Mouse (Mus musculus): ENCODE measurements around the gene Filip1l. TPM values are rescaled to one million over a fixed set of nuclear protein-coding genes. Genes with fewer than 3 reads are reported as not detected.
A peak's percentile ranks its signal among the peaks of the same experiment; 100 is the strongest.

Gene Filip1l
- polyA plus RNA-seq, 1 experiment from 2014 or later = 116 TPM

GRCm38 (mm10) chr16:57577519-57577918, 224.6 kb downstream of the Filip1l start:
- ChIA-PET CTCF (interaction anchor here (0.6 to 5.2 kb wide), 10 partner anchors 16 to 345 kb away, joined by 3 to 17 read pairs (median 4); no protein-coding TSS in a partner anchor), POLR2A (interaction anchor here (0.6 kb wide), 1 partner anchor 52 kb away, joined by 3 read pairs; no protein-coding TSS in a partner anchor)
- DNase-seq (ENCODE audit: low read depth, low spot score) = no peak
- in situ Hi-C loops (cut with MboI; ENCODE audit: low pct_unique_long_range_greater_than_20kb) = loop anchor here (5.0 kb wide), 1 partner anchor 335 kb away; no protein-coding TSS in a partner anchor
- no peaks in the 10 kb centered on the region for H3K27me3 ChIP-seq
- peak; percentile 45 for TF ChIP-seq CTCF (IDR thresholded peaks at IDR 0.05)
- no peak for ATAC-seq

- POLR2A ChIA-PET = interaction anchor here (0.6 kb wide), 2 partner anchors 9 to 160 kb away, joined by 3 to 4 read pairs; no protein-coding TSS in a partner anchor
Measured at GRCm38 (mm10) chr16:57580041-57580440, 227.1 kb downstream of the Filip1l start.

GRCm38 (mm10) chr16:57582008-57582407, 229.1 kb downstream of the Filip1l start:
- ChIA-PET POLR2A (no interaction called here), CTCF (interaction anchor here (1.5 to 1.8 kb wide), 2 partner anchors 12 to 338 kb away, joined by 7 to 8 read pairs; no protein-coding TSS in a partner anchor)
- ATAC-seq (no peak), DNase-seq (ENCODE audit: low read depth, low spot score) (no peak)
- in situ Hi-C loops (cut with MboI; ENCODE audit: low pct_unique_long_range_greater_than_20kb) = no loop called here
- TF ChIP-seq CTCF (IDR thresholded peaks at IDR 0.05) = no peak
- H3K27me3 ChIP-seq = no peaks in the 10 kb centered on the region

More at GRCm38 (mm10) chr16:57580041-57580440, 227.1 kb downstream of the Filip1l start:
- no peak for ATAC-seq
- no peak for DNase-seq (ENCODE audit: low read depth, low spot score)
- no peak for TF ChIP-seq CTCF (IDR thresholded peaks at IDR 0.05)
- H3K27me3 ChIP-seq = no peaks in the 10 kb centered on the region
- CTCF ChIA-PET = interaction anchor here (1.1 kb wide), 1 partner anchor 336 kb away, joined by 3 read pairs; no protein-coding TSS in a partner anchor
- in situ Hi-C loops (cut with MboI; ENCODE audit: low pct_unique_long_range_greater_than_20kb) = no loop called here

GRCm38 (mm10) chr16:57585201-57585600, 232.3 kb downstream of the Filip1l start:
- ATAC-seq (no peak), DNase-seq (ENCODE audit: low read depth, low spot score) (no peak)
- in situ Hi-C loops (cut with MboI; ENCODE audit: low pct_unique_long_range_greater_than_20kb) = no loop called here
- no peaks in the 10 kb centered on the region for H3K27me3 ChIP-seq
- no peak for TF ChIP-seq CTCF (IDR thresholded peaks at IDR 0.05)
- ChIA-PET CTCF (interaction anchor here (1.0 to 3.2 kb wide), 2 partner anchors 9 to 342 kb away, joined by 6 to 14 read pairs; no protein-coding TSS in a partner anchor), POLR2A (no interaction called here)

GRCm38 (mm10) chr16:57593422-57594157, 240.7 kb downstream of the Filip1l start:
- CTCF ChIA-PET = interaction anchor here (0.7 to 2.7 kb wide), 30 partner anchors 9 to 508 kb away, joined by 3 to 30 read pairs (median 6); partner anchors contain the start of genes Cmss1, Nit2 and Tbc1d23
- DNase-seq (ENCODE audit: low read depth, low spot score) = no peak
- POLR2A ChIA-PET = no interaction called here
- in situ Hi-C loops (cut with MboI; ENCODE audit: low pct_unique_long_range_greater_than_20kb) = loop anchor here (10.0 kb wide), 1 partner anchor 469 kb away; the partner anchor contains the start of gene Tomm70a
- no peaks in the 10 kb centered on the region for H3K27me3 ChIP-seq
- TF ChIP-seq CTCF (IDR thresholded peaks at IDR 0.05) = peak; percentile 74
- ATAC-seq = peak; percentile 12

GRCm38 (mm10) chr16:57597295-57597957, 244.5 kb downstream of the Filip1l start:
- no peaks in the 10 kb centered on the region for H3K27me3 ChIP-seq
- TF ChIP-seq CTCF (IDR thresholded peaks at IDR 0.05) = no peak
- ChIA-PET POLR2A (no interaction called here), CTCF (interaction anchor here (1.1 kb wide), 1 partner anchor 14 kb away, joined by 3 read pairs; no protein-coding TSS in a partner anchor)
- DNase-seq (ENCODE audit: low read depth, low spot score) = no peak
- ATAC-seq = no peak
- in situ Hi-C loops (cut with MboI; ENCODE audit: low pct_unique_long_range_greater_than_20kb) = loop anchor here (10.0 kb wide), 1 partner anchor 473 kb away; the partner anchor contains the start of gene Tomm70a

- POLR2A ChIA-PET = interaction anchor here (0.9 kb wide), 1 partner anchor 376 kb away, joined by 4 read pairs; no protein-coding TSS in a partner anchor
- in situ Hi-C loops (cut with MboI; ENCODE audit: low pct_unique_long_range_greater_than_20kb) = loop anchor here (10.0 kb wide), 1 partner anchor 356 kb away; no protein-coding TSS in a partner anchor
- DNase-seq (ENCODE audit: low read depth, low spot score) (no peak), ATAC-seq (no peak)
- CTCF ChIA-PET = interaction anchor here (0.6 to 1.5 kb wide), 2 partner anchors 10 to 27 kb away, joined by 4 read pairs; no protein-coding TSS in a partner anchor
- TF ChIP-seq CTCF (IDR thresholded peaks at IDR 0.05) = no peak
- no peaks in the 10 kb centered on the region for H3K27me3 ChIP-seq
Measured at GRCm38 (mm10) chr16:57601031-57601430, 248.1 kb downstream of the Filip1l start.

- no peaks in the 10 kb centered on the region for H3K27me3 ChIP-seq
- TF ChIP-seq CTCF (IDR thresholded peaks at IDR 0.05) = no peak
- ATAC-seq (peak; percentile 82), DNase-seq (ENCODE audit: low read depth, low spot score) (peak; percentile 60)
- ChIA-PET CTCF (interaction anchor here (1.4 kb wide), 1 partner anchor 13 kb away, joined by 5 read pairs; no protein-coding TSS in a partner anchor), POLR2A (no interaction called here)
- in situ Hi-C loops (cut with MboI; ENCODE audit: low pct_unique_long_range_greater_than_20kb) = loop anchor here (10.0 kb wide), 1 partner anchor 362 kb away; no protein-coding TSS in a partner anchor
Measured at GRCm38 (mm10) chr16:57606444-57607227, 253.7 kb downstream of the Filip1l start, which contains the start of gene Cmss1. Cmss1 (minus strand) TSS chr16:57606864.

GRCm38 (mm10) chr16:57611768-57612167, 258.9 kb downstream of the Filip1l start:
- TF ChIP-seq CTCF (IDR thresholded peaks at IDR 0.05) = peak; percentile 85
- CTCF ChIA-PET = interaction anchor here (0.5 to 3.6 kb wide), 19 partner anchors 9 to 684 kb away, joined by 3 to 12 read pairs (median 4); no protein-coding TSS in a partner anchor
- POLR2A ChIA-PET = no interaction called here
- DNase-seq (ENCODE audit: low read depth, low spot score) (no peak), ATAC-seq (no peak)
- H3K27me3 ChIP-seq = no peaks in the 10 kb centered on the region
- in situ Hi-C loops (cut with MboI; ENCODE audit: low pct_unique_long_range_greater_than_20kb) = no loop called here

Other genes with a start within 250 kb of the Filip1l start
- gene Tomm70a, start 231.4 kb upstream of the Filip1l start, polyA plus RNA-seq (2021) = 49.4 TPM
- 58.8 TPM for gene Nit2, start 185.8 kb upstream of the Filip1l start, polyA plus RNA-seq (2021)
- 38.6 TPM for gene Tbc1d23, start 121.6 kb upstream of the Filip1l start, polyA plus RNA-seq (2021)
- gene Tmem30c, start 60.2 kb upstream of the Filip1l start, polyA plus RNA-seq (2021) = not detected